Mouse (Mus musculus) neural tube, embryonic 12.5 days (tissue): ENCODE results near the gene Scaf11. TPM values are rescaled to one million over a fixed set of nuclear protein-coding genes. Genes with fewer than 3 reads are reported as not detected.
"Not testable (repeated sequence)": the region's sequence is repeated elsewhere in the genome, so short reads cannot be mapped to it uniquely, and the experiment has no call there.

Source experiments
- ATAC-seq: fragments of 200-750 bp; cut with Nextera tagmentation; 2 replicates; pipeline ENCODE4 v1.8.0; 2017; ENCODE audit warnings: low read depth, mild to moderate bottlenecking, moderate TSS enrichment, moderate library complexity; ENCODE audit not compliant: low FRiP score
- H3K27ac ChIP-seq: fragments of 300-500 bp; sonication (generic); 2 replicates; pipeline ENCODE4 v1.5.1; 2016
- H3K27me3 ChIP-seq: fragments of 300-500 bp; sonication (generic); replicated peaks from 2 replicates; pipeline ENCODE4 v1.6.1; 2016; ENCODE audit warnings: mild to moderate bottlenecking
- H3K36me3 ChIP-seq: fragments of 300-500 bp; sonication (generic); 2 replicates; pipeline ENCODE4 v1.6.1; 2016; ENCODE audit warnings: mild to moderate bottlenecking
- H3K4me1 ChIP-seq: fragments of 300-500 bp; sonication (generic); 2 replicates; pipeline ENCODE4 v1.6.1; 2016
- H3K4me2 ChIP-seq: fragments of 300-500 bp; sonication (generic); replicated peaks from 2 replicates; pipeline ENCODE4 v1.6.1; 2016; ENCODE audit warnings: mild to moderate bottlenecking
- H3K4me3 ChIP-seq: fragments of 300-500 bp; sonication (generic); 2 replicates; pipeline ENCODE4 v1.5.1; 2016
- H3K9ac ChIP-seq: fragments of 300-500 bp; sonication (generic); 2 replicates; pipeline ENCODE4 v1.6.1; 2016; ENCODE audit warnings: mild to moderate bottlenecking
- H3K9me3 ChIP-seq: fragments of 300-500 bp; sonication (generic); 2 replicates; pipeline ENCODE4 v1.6.1; 2016; ENCODE audit warnings: mild to moderate bottlenecking
- WGBS: fragments of 180-500 bp; shearing (Covaris S2); methylation state at CpG from one replicate; pipeline ENCODE4 v1.1.7; 2016; 5-methylcytosine and 5-hydroxymethylcytosine counted together
- polyA plus RNA-seq: library from polyadenylated mRNA; unstranded; fragments of >200 nt; fragmentation: Nextera tagmentation; extraction: Ambion mirVana; gene quantifications from 2 replicates; pipeline ENCODE4 v1.2.1, GENCODE M21; 2016

The Scaf11 gene
- 73.9 and 80.1 TPM in 2 replicates for polyA plus RNA-seq

GRCm38 (mm10) chr15:96460730-96461540, at the start of gene Scaf11:
Gene Scaf11 (minus strand): TSS chr15:96460843.
- Histone ChIP-seq H3K27me3 (no peaks in the 10 kb centered on the region), H3K27ac (peak within 1 kb of the TSS; percentile 97), H3K4me2 (peak within 1 kb of the TSS; percentile 81), H3K4me1 (peaks cover 24% of the 10 kb centered on the region), H3K9ac (peak within 1 kb of the TSS; percentile 90), H3K4me3 (peak within 1 kb of the TSS; percentile 90), H3K9me3 (no peaks in the 10 kb centered on the region), H3K36me3 (no peaks in the 10 kb centered on the region)
- peak; percentile 95 for ATAC-seq
- under 1% methylated on average over 92 of the region's 96 CpGs for WGBS

GRCm38 (mm10) chr15:96507097-96507840, 46.6 kb upstream of the Scaf11 start:
- no peak overlapping the region for H3K27ac ChIP-seq
- no peak overlapping the region for H3K4me3 ChIP-seq
- ATAC-seq, result no peak
- H3K27me3 ChIP-seq, result no peaks in the 10 kb centered on the region
- H3K4me1 ChIP-seq, result no peaks in the 10 kb centered on the region
- WGBS, result 50% methylated on average over 18 of the region's 18 CpGs
- peaks cover 19% of the 10 kb centered on the region for H3K9me3 ChIP-seq
- 0 out of 2 replicates have a peak overlapping the region, but pooled peaks have one; percentile 12 for H3K4me2 ChIP-seq
- no peaks in the 10 kb centered on the region for H3K36me3 ChIP-seq
- H3K9ac ChIP-seq, result no peak overlapping the region

- ATAC-seq, result no peak
- H3K9me3 ChIP-seq, result 0 out of 2 replicates have a peak, but pooled peaks cover 6% of the 10 kb centered on the region
- 92% methylated on average over 7 of the region's 7 CpGs for WGBS
- no peaks in the 10 kb centered on the region for H3K36me3 ChIP-seq
- no peaks in the 10 kb centered on the region for H3K27me3 ChIP-seq
- H3K4me3 ChIP-seq, result no peak overlapping the region
- no peak overlapping the region for H3K27ac ChIP-seq
- H3K4me1 ChIP-seq, result no peaks in the 10 kb centered on the region
- no peak overlapping the region for H3K9ac ChIP-seq
- no peak overlapping the region for H3K4me2 ChIP-seq
These were observed 37.0 kb upstream of the Scaf11 start for GRCm38 (mm10) chr15:96497646-96498045.

- no peaks in the 10 kb centered on the region for H3K36me3 ChIP-seq
- H3K4me1 ChIP-seq, result peaks cover 8% of the 10 kb centered on the region; the same call in 1 of the 2 replicates
- no peak overlapping the region for H3K27ac ChIP-seq
- H3K9me3 ChIP-seq, result no peaks in the 10 kb centered on the region
- no peak overlapping the region for H3K9ac ChIP-seq
- 86% methylated on average over 6 of the region's 6 CpGs for WGBS
- H3K27me3 ChIP-seq, result no peaks in the 10 kb centered on the region
- H3K4me2 ChIP-seq, result no peak overlapping the region
- no peak overlapping the region for H3K4me3 ChIP-seq
- ATAC-seq, result no peak
These were observed 33.6 kb upstream of the Scaf11 start for GRCm38 (mm10) chr15:96494279-96494678.

- no peaks in the 10 kb centered on the region for H3K9me3 ChIP-seq
- H3K9ac ChIP-seq, result no peak overlapping the region
- H3K27ac ChIP-seq, result no peak overlapping the region
- H3K27me3 ChIP-seq, result no peaks in the 10 kb centered on the region
- WGBS, result 63% methylated on average over 5 of the region's 5 CpGs
- no peak overlapping the region for H3K4me2 ChIP-seq
- ATAC-seq, result no peak
- H3K36me3 ChIP-seq, result no peaks in the 10 kb centered on the region
- H3K4me1 ChIP-seq, result peaks cover 8% of the 10 kb centered on the region; the same call in 1 of the 2 replicates
- no peak overlapping the region for H3K4me3 ChIP-seq
These were observed 32.9 kb upstream of the Scaf11 start for GRCm38 (mm10) chr15:96493573-96493972.

- H3K9me3 ChIP-seq, H3K4me2 ChIP-seq, ATAC-seq, H3K27me3 ChIP-seq, H3K9ac ChIP-seq, H3K36me3 ChIP-seq, H3K27ac ChIP-seq, H3K4me3 ChIP-seq: not testable (repeated sequence)
- WGBS, result 91% methylated on average over 4 of the region's 4 CpGs
- peaks cover 14% of the 10 kb centered on the region; the same call in 1 of the 2 replicates for H3K4me1 ChIP-seq
These were observed 32.3 kb upstream of the Scaf11 start for GRCm38 (mm10) chr15:96492919-96493318.

- no peak for ATAC-seq
- no peak overlapping the region for H3K27ac ChIP-seq
- H3K27me3 ChIP-seq, result no peaks in the 10 kb centered on the region
- H3K4me1 ChIP-seq, result peaks cover 18% of the 10 kb centered on the region; the same call in 1 of the 2 replicates
- no peak overlapping the region for H3K4me2 ChIP-seq
- 37% methylated on average over 13 of the region's 13 CpGs for WGBS
- no peak overlapping the region for H3K4me3 ChIP-seq
- H3K9ac ChIP-seq, result no peak overlapping the region
- H3K9me3 ChIP-seq, result no peaks in the 10 kb centered on the region
- no peaks in the 10 kb centered on the region for H3K36me3 ChIP-seq
These were observed 31.4 kb upstream of the Scaf11 start for GRCm38 (mm10) chr15:96491861-96492641.

GRCm38 (mm10) chr15:96491421-96491820, 30.8 kb upstream of the Scaf11 start:
- WGBS, result 29% methylated on average over 3 of the region's 3 CpGs
- no peaks in the 10 kb centered on the region for H3K36me3 ChIP-seq
- no peak overlapping the region for H3K9ac ChIP-seq
- peaks cover 18% of the 10 kb centered on the region; the same call in 1 of the 2 replicates for H3K4me1 ChIP-seq
- H3K9me3 ChIP-seq, result no peaks in the 10 kb centered on the region
- H3K27me3 ChIP-seq, result no peaks in the 10 kb centered on the region
- H3K4me3 ChIP-seq, result no peak overlapping the region
- no peak for ATAC-seq
- no peak overlapping the region for H3K4me2 ChIP-seq
- H3K27ac ChIP-seq, result no peak overlapping the region

- Histone ChIP-seq H3K36me3 (no peaks in the 10 kb centered on the region), H3K27me3 (no peaks in the 10 kb centered on the region), H3K4me3 (no peak overlapping the region), H3K27ac (no peak overlapping the region), H3K4me2 (no peak overlapping the region), H3K9ac (no peak overlapping the region), H3K4me1 (peaks cover 18% of the 10 kb centered on the region; the same call in 1 of the 2 replicates), H3K9me3 (no peaks in the 10 kb centered on the region)
- ATAC-seq, result no peak
- 78% methylated on average over 5 of the region's 5 CpGs for WGBS
These were observed 29.5 kb upstream of the Scaf11 start for GRCm38 (mm10) chr15:96490123-96490522.

- no peak overlapping the region for H3K4me3 ChIP-seq
- H3K4me2 ChIP-seq, result peak overlapping the region; percentile 30
- 32% methylated on average over 20 of the region's 20 CpGs for WGBS
- no peak overlapping the region for H3K9ac ChIP-seq
- peak; percentile 72; the same call in 1 of the 2 replicates for ATAC-seq
- peaks cover 18% of the 10 kb centered on the region; the same call in 1 of the 2 replicates for H3K4me1 ChIP-seq
- no peaks in the 10 kb centered on the region for H3K36me3 ChIP-seq
- no peaks in the 10 kb centered on the region for H3K27me3 ChIP-seq
- H3K27ac ChIP-seq, result no peak overlapping the region
- H3K9me3 ChIP-seq, result no peaks in the 10 kb centered on the region
These were observed 28.5 kb upstream of the Scaf11 start for GRCm38 (mm10) chr15:96488941-96489786.

- Histone ChIP-seq H3K9ac (no peak overlapping the region), H3K27me3 (no peaks in the 10 kb centered on the region), H3K9me3 (no peaks in the 10 kb centered on the region), H3K4me2 (no peak overlapping the region), H3K4me1 (peaks cover 18% of the 10 kb centered on the region; the same call in 1 of the 2 replicates), H3K36me3 (no peaks in the 10 kb centered on the region), H3K27ac (no peak overlapping the region), H3K4me3 (no peak overlapping the region)
- WGBS, result 65% methylated on average over 12 of the region's 12 CpGs
- no peak for ATAC-seq
These were observed 26.5 kb upstream of the Scaf11 start for GRCm38 (mm10) chr15:96487066-96487698.
